Mouse (Mus musculus) ES-E14 (cell line): Measurements from ENCODE around the gene Rgs7.

Source experiments
- CHD2 ChIP-seq: IDR thresholded peaks from 2 replicates; pipeline ENCODE4 v1.6.1; 2014; ENCODE audit warnings: mild to moderate bottlenecking, low read depth, low read length, inconsistent platforms
- HCFC1 ChIP-seq: IDR thresholded peaks from 2 replicates; pipeline ENCODE4 v1.6.1; 2012; ENCODE audit warnings: low read length, inconsistent platforms, borderline replicate concordance; ENCODE audit not compliant: insufficient read depth
- MAFK ChIP-seq: IDR thresholded peaks from 2 replicates; pipeline ENCODE4 v1.6.1; 2014; ENCODE audit warnings: mild to moderate bottlenecking, low read depth, low read length, inconsistent platforms; ENCODE audit not compliant: insufficient read depth
- ZC3H11A ChIP-seq: IDR thresholded peaks from 2 replicates; pipeline ENCODE4 v1.6.1; 2012; ENCODE audit warnings: low read depth, mild to moderate bottlenecking, inconsistent platforms, low read length, borderline replicate concordance
- ZNF384 ChIP-seq: IDR thresholded peaks from 2 replicates; pipeline ENCODE4 v1.6.1; 2012; ENCODE audit warnings: low read depth, low read length, inconsistent platforms

- TF ChIP-seq ZC3H11A (no peak), ZNF384 (no peak), HCFC1 (no peak), CHD2 (no peak), MAFK (no peak)
Measured at GRCm38 (mm10) chr1:175195806-175196205, 296.5 kb downstream of the Rgs7 start.
